13 mouse cellular contexts compared by ENCODE assay signal in the genomic region with DNA sequence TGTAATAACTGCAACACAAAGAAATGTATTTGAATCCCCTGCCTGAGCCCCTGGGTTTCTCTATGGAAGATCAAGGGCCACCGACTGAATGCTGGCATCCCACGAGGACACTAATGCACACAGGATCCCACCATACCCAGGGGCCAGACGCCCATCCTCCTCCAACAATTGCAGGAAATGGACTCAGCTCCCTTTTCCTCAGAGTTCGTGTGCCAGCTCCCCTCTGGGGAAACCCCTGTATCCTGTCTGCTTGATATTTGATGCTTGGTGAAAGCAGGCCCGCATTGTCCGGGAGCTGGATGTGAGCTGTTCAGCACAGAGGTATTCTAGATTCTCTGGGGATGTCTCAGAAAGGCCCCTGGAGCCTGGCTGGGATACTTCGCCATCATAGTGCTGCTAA.
DNase-seq lines count a peak whose midpoint lies in the region; ATAC-seq and TF ChIP-seq lines count a peak whose summit lies in the region.
"Had no signal": no experiment of that assay in that cellular context is flagged by ENCODE, and none has a peak within 500 bp of the region (broad histone marks: within the 10 kb centered on the region; RNA-seq: fewer than 3 reads in every experiment).

No protein-coding gene starts in this region.

- H3K27ac ChIP-seq in lung, postnatal 0 days (ENCODE audit: low read length): no peak overlapping the region
- H3K27ac ChIP-seq: forebrain, embryonic 10.5 days; stomach, embryonic 15.5 days had no signal

- H3K27me3 ChIP-seq in lung, postnatal 0 days (replicated peaks; ENCODE audit: insufficient read depth, low read length): no peaks in the 10 kb centered on the region
- H3K27me3 ChIP-seq: stomach, embryonic 15.5 days had no signal

- no peak for TF ChIP-seq CTCF in lung, postnatal 0 days (IDR thresholded peaks at IDR 0.05)

- intact Hi-C loops in heart, postnatal 25 days (cut with DNase I): no loop called here

- TF ChIP-seq EP300 in lung, postnatal 0 days (IDR thresholded peaks at IDR 0.05): peak; percentile 76

- 50% methylated on average over 7 of the region's 7 CpGs for WGBS in lung, postnatal 0 days

- DNase-seq in embryo, embryonic 10.5 days (ENCODE audit: low spot score): peak; percentile 43
- no peak for DNase-seq in embryo, embryonic 10 days (ENCODE audit: low spot score)
- DNase-seq in heart, adult 11 months: peak; percentile 98
- DNase-seq in heart, postnatal 25 days (ENCODE audit: low spot score): peak; percentile 31
- DNase-seq in lung, postnatal 0 days (ENCODE audit: low spot score): peak; percentile 61
- no peak for DNase-seq in layer of hippocampus, adult 11-12 months (ENCODE audit: low spot score)
- no peak for DNase-seq in right cerebral cortex, postnatal 36 days (ENCODE audit: low spot score in 2 of 2)
- DNase-seq in cerebellum, adult 18-20 months: no peak
- DNase-seq: cerebellum, postnatal 36 days; midbrain, embryonic 14.5 days had no signal

- no peak overlapping the region for H3K4me2 ChIP-seq in lung, postnatal 0 days (replicated peaks; ENCODE audit: low read depth, low read length)
- H3K4me2 ChIP-seq: stomach, embryonic 15.5 days had no signal

- no peaks in the 10 kb centered on the region for H3K36me3 ChIP-seq in lung, postnatal 0 days (ENCODE audit: insufficient read depth, low read length)
- H3K36me3 ChIP-seq: forebrain, embryonic 10.5 days; stomach, embryonic 15.5 days had no signal

- no peak overlapping the region for H3K9ac ChIP-seq in lung, postnatal 0 days (replicated peaks; ENCODE audit: low read depth)
- H3K9ac ChIP-seq: stomach, embryonic 15.5 days had no signal

- peak; percentile 85 for ATAC-seq in lung, postnatal 0 days
- ATAC-seq: intestine, embryonic 16.5 days had no signal

- no peak overlapping the region for H3K4me3 ChIP-seq in lung, postnatal 0 days (ENCODE audit: low read depth, low read length)
- H3K4me3 ChIP-seq: forebrain, embryonic 10.5 days; stomach, embryonic 15.5 days had no signal

- no peaks in the 10 kb centered on the region for H3K4me1 ChIP-seq in lung, postnatal 0 days (ENCODE audit: insufficient read depth, low read depth, low read length)
- H3K4me1 ChIP-seq: stomach, embryonic 15.5 days had no signal

- H3K9me3 ChIP-seq in lung, postnatal 0 days (ENCODE audit: low read length): no peaks in the 10 kb centered on the region
- H3K9me3 ChIP-seq: forebrain, embryonic 10.5 days; stomach, embryonic 15.5 days had no signal

Comparison
In these comparisons a context has a peak if more than half of its experiments do, and no peak if none do; other contexts are left out.
1. DNase-seq: peak in embryo, embryonic 10.5 days (single experiment), heart, adult 11 months (single experiment), heart, postnatal 25 days (single experiment) and lung, postnatal 0 days (single experiment); none in embryo, embryonic 10 days (single experiment), layer of hippocampus, adult 11-12 months (single experiment), right cerebral cortex, postnatal 36 days (0 of 2) and cerebellum, adult 18-20 months (0 of 2).